Mouse (Mus musculus) frontal cortex, postnatal 14 days (tissue): ENCODE measurements around the gene Scgb1b17.
"Not testable (repeated sequence)": the region's sequence is repeated elsewhere in the genome, so short reads cannot be mapped to it uniquely, and the experiment has no call there.

ENCODE experiments used
- DNase-seq, 2 experiments: peaks; one replicate each; pipeline ENCODE4 v3.0.0; 2022; ENCODE audit warnings: low spot score in 2 of 2

The Scgb1b17 gene

GRCm38 (mm10) chr7:33063149-33063548 lies at the start of gene Scgb1b17:
Gene Scgb1b17 (plus strand): TSS chr7:33063449.
- DNase-seq = not testable (repeated sequence)

- not testable (repeated sequence) for DNase-seq
These were observed 6.8 kb upstream of the Scgb1b17 start, which contains the start of gene Scgb2b17 for GRCm38 (mm10) chr7:33056461-33056860. Gene Scgb2b17 (minus strand): TSS chr7:33056561.
